Mouse (Mus musculus) forebrain, embryonic 15.5 days (tissue): ENCODE measurements at regions not wholly inside any gene's neighbourhood (a gene's known extent, or its start where the extent isn't known, plus 50 kb on each side); places are given as distances from the start of the nearest gene placed in this dataset.

ENCODE experiments used
- ATAC-seq: fragments of 200-750 bp; cut with Nextera tagmentation; replicated peaks from 2 replicates; pipeline ENCODE4 v1.8.0; 2017; ENCODE audit warnings: mild to moderate bottlenecking, moderate TSS enrichment, moderate library complexity
- H3K27ac ChIP-seq: fragments of 300-500 bp; sonication (generic); replicated peaks from 2 replicates; pipeline ENCODE4 v1.5.1; 2015; ENCODE audit warnings: mild to moderate bottlenecking, inconsistent platforms
- H3K27me3 ChIP-seq: fragments of 300-500 bp; sonication (generic); 2 replicates; pipeline ENCODE4 v1.6.1; 2015; ENCODE audit warnings: inconsistent platforms
- H3K36me3 ChIP-seq: fragments of 300-500 bp; sonication (generic); 2 replicates; pipeline ENCODE4 v1.6.1; 2015; ENCODE audit warnings: mild to moderate bottlenecking, inconsistent platforms
- H3K4me1 ChIP-seq: fragments of 300-500 bp; sonication (generic); 2 replicates; pipeline ENCODE4 v1.6.1; 2015; ENCODE audit warnings: inconsistent platforms
- H3K4me2 ChIP-seq: fragments of 300-500 bp; sonication (generic); replicated peaks from 2 replicates; pipeline ENCODE4 v1.6.1; 2015; ENCODE audit warnings: mild to moderate bottlenecking, inconsistent platforms
- H3K4me3 ChIP-seq: fragments of 300-500 bp; sonication (generic); 2 replicates; pipeline ENCODE4 v1.5.1; 2015; ENCODE audit warnings: mild to moderate bottlenecking, inconsistent platforms
- H3K9ac ChIP-seq: fragments of 300-500 bp; sonication (generic); replicated peaks from 2 replicates; pipeline ENCODE4 v1.6.1; 2015; ENCODE audit warnings: mild to moderate bottlenecking, inconsistent platforms
- H3K9me3 ChIP-seq: fragments of 300-500 bp; sonication (generic); 2 replicates; pipeline ENCODE4 v1.6.1; 2016; ENCODE audit warnings: inconsistent platforms
- WGBS: fragments of 180-500 bp; shearing (Covaris S2); methylation state at CpG from one replicate; pipeline ENCODE4 v1.1.7; 2015; ENCODE audit warnings: mixed read lengths; 5-methylcytosine and 5-hydroxymethylcytosine counted together

GRCm38 (mm10) chr19:56172454-56172853 lies 114.5 kb upstream of the Habp2 start:
- Histone ChIP-seq H3K27me3 (0 out of 2 replicates have a peak, but pooled peaks cover 3% of the 10 kb centered on the region), H3K9ac (no peak overlapping the region), H3K4me2 (no peak overlapping the region), H3K4me3 (no peak overlapping the region), H3K9me3 (no peaks in the 10 kb centered on the region), H3K36me3 (no peaks in the 10 kb centered on the region), H3K4me1 (no peaks in the 10 kb centered on the region), H3K27ac (no peak overlapping the region)
- ATAC-seq, result no peak
- WGBS, result 44% methylated on average over 5 of the region's 5 CpGs

GRCm38 (mm10) chr19:56176059-56176458 lies 110.9 kb upstream of the Habp2 start:
- Histone ChIP-seq H3K9ac (no peak overlapping the region), H3K9me3 (no peaks in the 10 kb centered on the region), H3K27me3 (0 out of 2 replicates have a peak, but pooled peaks cover 3% of the 10 kb centered on the region), H3K4me2 (no peak overlapping the region), H3K4me1 (no peaks in the 10 kb centered on the region), H3K27ac (no peak overlapping the region), H3K36me3 (no peaks in the 10 kb centered on the region), H3K4me3 (no peak overlapping the region)
- ATAC-seq, result no peak
- WGBS, result 85% methylated on average over 8 of the region's 8 CpGs

GRCm38 (mm10) chr19:56177231-56177745 lies 109.6 kb upstream of the Habp2 start:
- no peak overlapping the region for H3K9ac ChIP-seq
- H3K27ac ChIP-seq, result no peak overlapping the region
- no peak overlapping the region for H3K4me3 ChIP-seq
- no peaks in the 10 kb centered on the region for H3K36me3 ChIP-seq
- no peak overlapping the region for H3K4me2 ChIP-seq
- no peaks in the 10 kb centered on the region for H3K9me3 ChIP-seq
- H3K4me1 ChIP-seq, result no peaks in the 10 kb centered on the region
- 0 out of 2 replicates have a peak, but pooled peaks cover 3% of the 10 kb centered on the region for H3K27me3 ChIP-seq
- ATAC-seq, result no peak
- 71% methylated on average over 12 of the region's 12 CpGs for WGBS

- no peak for ATAC-seq
- H3K9ac ChIP-seq, result no peak overlapping the region
- H3K4me2 ChIP-seq, result no peak overlapping the region
- H3K27me3 ChIP-seq, result peaks cover 21% of the 10 kb centered on the region
- no peak overlapping the region for H3K27ac ChIP-seq
- H3K36me3 ChIP-seq, result no peaks in the 10 kb centered on the region
- peaks cover 13% of the 10 kb centered on the region for H3K4me1 ChIP-seq
- 79% methylated on average over 5 of the region's 5 CpGs for WGBS
- H3K9me3 ChIP-seq, result no peaks in the 10 kb centered on the region
- H3K4me3 ChIP-seq, result no peak overlapping the region
Observed at GRCm38 (mm10) chr19:56185756-56186155, 101.2 kb upstream of the Habp2 start.

GRCm38 (mm10) chr19:56189185-56189584 lies 97.8 kb upstream of the Habp2 start:
- H3K9me3 ChIP-seq, result no peaks in the 10 kb centered on the region
- no peak overlapping the region for H3K4me2 ChIP-seq
- H3K27ac ChIP-seq, result no peak overlapping the region
- no peak overlapping the region for H3K4me3 ChIP-seq
- peaks cover 15% of the 10 kb centered on the region for H3K4me1 ChIP-seq
- 96% methylated on average over 1 of the region's 1 CpGs for WGBS
- H3K9ac ChIP-seq, result no peak overlapping the region
- no peak for ATAC-seq
- no peaks in the 10 kb centered on the region for H3K36me3 ChIP-seq
- peaks cover 39% of the 10 kb centered on the region for H3K27me3 ChIP-seq

GRCm38 (mm10) chr19:56190222-56190621 lies 96.7 kb upstream of the Habp2 start:
- H3K4me1 ChIP-seq, result peaks cover 15% of the 10 kb centered on the region
- peak; percentile 51; the same call in 1 of the 2 replicates for ATAC-seq
- no peak overlapping the region for H3K4me2 ChIP-seq
- no peak overlapping the region for H3K4me3 ChIP-seq
- no peaks in the 10 kb centered on the region for H3K9me3 ChIP-seq
- H3K27ac ChIP-seq, result no peak overlapping the region
- 4% methylated on average over 3 of the region's 3 CpGs for WGBS
- peaks cover 41% of the 10 kb centered on the region for H3K27me3 ChIP-seq
- no peaks in the 10 kb centered on the region for H3K36me3 ChIP-seq
- H3K9ac ChIP-seq, result no peak overlapping the region

GRCm38 (mm10) chr19:56198474-56199236 lies 88.3 kb upstream of the Habp2 start:
- WGBS, result 91% methylated on average over 15 of the region's 15 CpGs
- no peaks in the 10 kb centered on the region for H3K9me3 ChIP-seq
- no peak overlapping the region for H3K4me2 ChIP-seq
- H3K9ac ChIP-seq, result no peak overlapping the region
- H3K4me3 ChIP-seq, result no peak overlapping the region
- no peak overlapping the region for H3K27ac ChIP-seq
- H3K36me3 ChIP-seq, result no peaks in the 10 kb centered on the region
- no peak for ATAC-seq
- H3K27me3 ChIP-seq, result peaks cover 34% of the 10 kb centered on the region
- H3K4me1 ChIP-seq, result no peaks in the 10 kb centered on the region

GRCm38 (mm10) chr19:56199401-56200150 lies 87.4 kb upstream of the Habp2 start:
- Histone ChIP-seq H3K4me1 (no peaks in the 10 kb centered on the region), H3K4me3 (no peak overlapping the region), H3K27me3 (peaks cover 32% of the 10 kb centered on the region), H3K36me3 (no peaks in the 10 kb centered on the region), H3K9me3 (no peaks in the 10 kb centered on the region), H3K4me2 (no peak overlapping the region), H3K9ac (no peak overlapping the region), H3K27ac (no peak overlapping the region)
- ATAC-seq, result no peak
- 63% methylated on average over 14 of the region's 14 CpGs for WGBS

GRCm38 (mm10) chr19:56201007-56201682 lies 85.8 kb upstream of the Habp2 start:
- ATAC-seq, result no peak
- H3K27ac ChIP-seq, result no peak overlapping the region
- H3K4me2 ChIP-seq, result no peak overlapping the region
- H3K4me3 ChIP-seq, result no peak overlapping the region
- H3K27me3 ChIP-seq, result peaks cover 24% of the 10 kb centered on the region
- no peak overlapping the region for H3K9ac ChIP-seq
- no peaks in the 10 kb centered on the region for H3K4me1 ChIP-seq
- H3K9me3 ChIP-seq, result no peaks in the 10 kb centered on the region
- WGBS, result 87% methylated on average over 9 of the region's 9 CpGs
- H3K36me3 ChIP-seq, result no peaks in the 10 kb centered on the region

- Histone ChIP-seq H3K4me2 (no peak overlapping the region), H3K9ac (no peak overlapping the region), H3K27me3 (peaks cover 19% of the 10 kb centered on the region; the same call in 1 of the 2 replicates), H3K36me3 (no peaks in the 10 kb centered on the region), H3K4me3 (no peak overlapping the region), H3K4me1 (no peaks in the 10 kb centered on the region), H3K9me3 (no peaks in the 10 kb centered on the region), H3K27ac (no peak overlapping the region)
- ATAC-seq, result 0 out of 2 replicates have a peak, but pooled peaks have one; percentile 38
Observed at GRCm38 (mm10) chr19:56201738-56202480, 85.0 kb upstream of the Habp2 start.

GRCm38 (mm10) chr19:56202481-56203130 lies 84.3 kb upstream of the Habp2 start:
- Histone ChIP-seq H3K36me3 (no peaks in the 10 kb centered on the region), H3K4me3 (no peak overlapping the region), H3K9ac (no peak overlapping the region), H3K4me1 (no peaks in the 10 kb centered on the region), H3K9me3 (no peaks in the 10 kb centered on the region), H3K27ac (no peak overlapping the region), H3K4me2 (no peak overlapping the region), H3K27me3 (peaks cover 14% of the 10 kb centered on the region; the same call in 1 of the 2 replicates)
- no peak for ATAC-seq
- WGBS, result 76% methylated on average over 9 of the region's 9 CpGs
